Mouse (Mus musculus) inflammation-experienced regulatory T-cells, adult 6 months (primary cell): ENCODE measurements around the gene Map3k6. TPM values are rescaled to one million over a fixed set of nuclear protein-coding genes. Genes with fewer than 3 reads are reported as not detected.

ENCODE experiments used
- ATAC-seq: one replicate; pipeline ENCODE4 v1.8.0; 2017
- polyA plus RNA-seq, 3 experiments: library from polyadenylated mRNA; unstranded; fragments of 100-300 nt; shearing (Covaris generic); gene quantifications; one replicate each; pipeline ENCODE4 v1.2.1; 2017

The Map3k6 gene
- polyA plus RNA-seq, 3 experiments from 2014 or later: 0.57 TPM; not detected in 2

DNA sequence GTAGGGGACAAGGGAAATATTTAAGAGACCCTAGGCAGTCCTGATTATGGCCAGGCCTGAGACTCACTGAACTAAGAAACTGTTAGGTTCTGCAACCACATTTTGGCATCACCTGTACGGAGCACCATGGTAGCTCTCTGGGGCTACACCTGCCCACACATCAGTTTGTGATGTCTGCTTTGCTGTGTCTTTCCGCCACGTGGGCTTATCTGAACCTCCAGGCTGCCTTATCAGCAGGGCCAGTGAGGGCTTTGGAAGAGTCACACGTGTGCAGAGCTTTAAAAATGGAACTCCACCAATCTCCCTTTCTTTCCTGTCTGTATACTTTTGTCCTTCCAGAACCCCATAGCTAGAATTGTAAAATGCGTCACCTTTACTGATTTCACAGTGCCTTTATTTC is 45.3 kb downstream of the Map3k6 start:
- no peak for ATAC-seq

DNA sequence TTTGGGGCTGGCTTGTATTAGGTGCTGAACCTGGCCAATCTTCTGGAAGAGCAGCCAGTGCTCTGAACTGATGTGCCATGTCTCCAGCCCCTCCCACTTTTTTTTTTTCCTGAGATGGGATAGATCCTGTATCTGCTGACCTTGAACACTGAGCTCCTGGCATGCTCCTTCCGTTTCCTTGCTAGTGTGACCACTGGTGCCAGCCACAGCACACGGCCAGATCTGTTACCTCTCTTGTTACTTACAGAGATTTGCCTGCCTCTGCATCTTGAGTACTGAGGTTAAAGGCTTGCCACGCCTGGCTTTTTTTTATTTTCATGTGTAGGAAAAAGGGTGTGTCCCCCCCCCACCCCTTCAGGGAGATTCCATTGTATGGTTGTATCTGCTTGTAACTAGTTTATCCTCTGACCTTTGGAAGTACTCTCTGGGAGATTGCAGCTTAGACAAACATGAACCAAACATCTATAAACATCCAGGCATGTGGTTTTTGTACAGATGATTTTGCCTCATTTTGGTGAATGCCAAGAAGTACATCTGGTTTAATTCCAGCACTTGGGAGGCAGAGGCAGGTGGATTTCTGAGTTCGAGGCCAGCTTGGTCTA is 46.0 kb downstream of the Map3k6 start:
- ATAC-seq: no peak

DNA sequence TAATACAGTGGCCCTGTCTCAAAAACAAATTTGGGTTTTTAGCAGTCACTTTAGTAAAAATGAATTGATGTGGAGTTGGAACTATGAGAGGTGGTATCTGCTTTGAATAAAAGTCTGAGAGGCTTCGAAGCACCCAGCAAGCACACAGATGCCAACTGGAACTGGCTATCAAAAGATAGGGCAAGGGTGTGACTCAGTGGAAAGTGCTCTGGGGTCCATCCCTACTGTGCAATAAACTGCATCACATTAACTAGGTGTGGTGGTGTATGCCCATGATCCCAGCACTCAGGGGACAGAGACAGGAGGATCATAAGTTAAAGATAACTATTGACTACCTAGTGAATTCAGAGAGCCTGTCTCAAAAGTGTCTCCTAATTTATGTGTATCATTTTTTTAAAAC is 50.6 kb downstream of the Map3k6 start:
- ATAC-seq: no peak

DNA sequence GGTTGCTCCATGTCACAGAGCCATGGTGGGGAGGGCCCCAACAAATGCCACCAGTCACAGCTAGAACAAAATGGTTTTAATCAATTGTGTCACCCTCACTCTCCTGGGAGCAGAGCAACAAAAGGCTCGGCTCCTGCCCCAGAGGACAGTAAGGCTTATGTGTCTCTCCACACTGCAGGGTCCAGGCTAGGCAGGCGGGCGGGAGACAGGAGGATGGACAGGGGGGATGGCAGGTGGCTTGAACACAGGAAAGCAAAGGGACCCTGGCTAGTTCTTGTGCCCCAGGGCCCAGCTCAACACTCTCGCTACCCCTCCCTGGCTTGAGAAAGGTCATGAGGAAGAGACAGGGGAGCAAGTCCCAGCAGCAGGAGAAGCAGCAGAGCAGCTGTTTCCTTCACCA is 51.8 kb downstream of the Map3k6 start:
- ATAC-seq: no peak

GRCm38 (mm10) chr4:133292901-133293843 is 52.6 kb downstream of the Map3k6 start:
- ATAC-seq: no peak

DNA sequence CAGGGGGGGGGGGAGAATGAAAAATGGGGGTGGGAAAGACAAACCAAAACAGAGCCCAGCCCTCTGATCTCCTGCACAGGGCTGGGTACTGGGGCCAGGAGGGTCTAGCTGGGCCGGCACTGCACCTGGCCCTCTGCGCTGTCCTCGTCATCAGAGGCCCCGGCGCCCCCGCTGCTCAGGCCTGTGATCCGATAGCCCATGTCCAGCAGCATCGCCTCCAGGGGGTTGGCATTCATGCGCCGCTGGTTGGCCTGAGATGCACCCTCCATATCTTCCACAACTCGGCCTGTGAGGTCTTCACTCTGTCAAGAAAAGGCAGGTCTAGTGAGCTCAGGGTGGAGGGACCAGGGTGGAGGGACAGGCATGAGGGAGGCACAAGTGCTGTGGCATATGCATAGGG is 53.5 kb downstream of the Map3k6 start:
- ATAC-seq: no peak

DNA sequence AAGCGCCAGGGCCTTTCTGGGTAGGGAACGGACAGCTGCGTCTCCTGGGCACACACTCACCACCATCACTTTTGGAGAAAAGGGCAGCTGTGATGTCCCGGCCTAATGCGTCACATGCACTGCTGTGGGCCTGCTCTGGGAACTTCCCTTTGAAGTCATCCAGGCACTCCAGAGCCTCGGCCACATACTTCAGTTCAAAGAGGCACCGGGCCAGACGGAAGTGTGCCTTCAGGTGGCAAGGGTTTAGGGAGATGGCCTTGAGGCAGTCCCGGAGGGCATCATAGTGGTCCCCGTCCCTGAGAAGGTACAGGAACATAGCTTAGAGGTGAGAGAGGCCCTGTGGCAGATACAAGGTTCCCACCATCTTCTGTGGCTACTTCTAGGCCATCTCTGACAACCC is 56.7 kb downstream of the Map3k6 start:
- ATAC-seq: no peak

DNA sequence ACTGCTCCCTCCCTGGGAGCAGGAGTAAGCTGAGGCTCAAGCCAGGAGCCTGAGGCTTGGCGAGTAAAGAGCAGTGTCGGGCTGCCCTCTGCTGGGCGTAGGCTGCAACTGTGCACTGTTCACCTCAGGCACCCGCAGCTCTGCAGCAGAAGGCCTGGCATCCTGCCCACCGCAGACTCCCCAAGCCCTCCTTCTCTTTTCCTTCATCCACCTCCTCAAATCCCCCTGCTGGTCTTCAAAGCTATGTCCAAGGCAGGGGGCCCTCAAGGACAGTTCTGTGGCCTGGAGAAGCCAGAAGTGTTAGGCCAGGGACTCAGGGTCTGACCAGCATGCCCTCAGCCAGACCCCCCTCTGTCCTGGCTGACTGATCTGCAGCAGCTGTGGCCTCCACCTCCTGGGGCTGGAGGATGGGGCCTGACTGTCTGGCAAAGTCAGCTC is 57.2 kb downstream of the Map3k6 start:
- peak; percentile 79 for ATAC-seq

DNA sequence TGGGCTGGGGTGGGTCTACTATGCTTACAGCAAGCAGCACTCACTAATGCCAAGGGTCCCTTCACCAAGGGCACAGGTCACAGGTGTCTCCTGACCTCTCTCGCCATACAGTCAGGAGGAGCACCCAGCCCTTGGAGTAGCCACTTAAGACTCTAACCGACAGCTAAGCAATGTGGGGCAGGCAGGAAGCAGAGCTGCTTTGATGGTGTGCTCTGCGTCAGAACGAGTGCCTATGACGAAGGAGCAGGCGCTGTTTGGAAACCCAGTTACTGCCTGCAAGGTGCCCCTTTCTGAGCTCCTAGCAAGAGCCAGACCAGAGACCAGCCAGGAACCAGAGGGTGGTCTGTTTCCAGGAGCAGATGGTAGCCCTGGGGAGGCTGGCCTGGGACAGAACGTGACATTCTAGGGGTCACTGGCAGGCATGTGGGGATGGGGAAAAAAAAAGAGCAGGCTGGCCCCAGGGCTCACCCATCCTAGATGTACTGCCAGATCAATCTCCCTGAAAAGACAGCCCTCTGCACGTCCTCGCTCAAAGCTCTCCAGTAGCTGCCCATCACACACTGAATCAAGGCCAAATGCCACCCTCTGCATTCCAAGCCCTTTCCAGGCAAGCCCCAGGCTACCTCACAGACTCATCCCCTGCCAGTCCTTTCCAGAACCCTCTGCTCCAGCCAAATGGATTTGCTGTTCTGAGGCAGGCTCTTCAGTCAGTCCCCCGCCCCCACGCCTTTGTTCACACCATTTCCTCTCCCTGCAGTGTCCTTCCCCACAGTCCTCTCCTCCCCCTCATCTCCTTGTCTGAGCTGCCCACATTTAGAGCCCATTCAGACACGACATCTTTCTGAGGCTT is 58.1 kb downstream of the Map3k6 start:
- ATAC-seq: peak; percentile 47

DNA sequence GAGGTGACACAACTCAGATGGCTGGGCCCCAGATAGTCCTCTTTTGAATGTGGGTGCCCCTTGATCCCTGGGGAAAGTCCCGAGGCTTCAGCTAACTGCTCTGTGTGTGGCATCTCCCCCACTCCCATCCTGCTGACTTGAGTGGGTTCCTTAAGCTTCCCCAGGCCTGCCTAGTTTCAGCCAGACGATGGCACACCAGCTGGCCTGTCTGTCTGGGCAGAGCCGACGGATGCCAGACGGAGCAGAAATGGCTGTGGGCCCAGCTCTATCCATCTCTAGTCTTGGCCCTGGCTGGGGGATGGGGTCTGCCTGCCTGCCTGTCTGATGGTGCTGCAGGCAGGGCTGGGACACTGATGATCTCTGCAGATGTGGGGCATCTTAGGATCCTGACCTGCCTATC is 59.1 kb downstream of the Map3k6 start:
- no peak for ATAC-seq

GRCm38 (mm10) chr4:133300421-133300820 is 59.8 kb downstream of the Map3k6 start:
- no peak for ATAC-seq

- peak; percentile 34 for ATAC-seq
These were observed 61.2 kb downstream of the Map3k6 start for GRCm38 (mm10) chr4:133301802-133302201.

Other genes starting within 250 kb of the Map3k6 start
- gene Ahdc1, start 229.6 kb upstream of the Map3k6 start, polyA plus RNA-seq: 1 to 10 TPM; 1.6 to 2.4 (median 2.4) TPM
- gene Wasf2, start 110.3 kb upstream of the Map3k6 start, polyA plus RNA-seq: 100 to 1,000 TPM in 1 of 3 experiments, 10 to 100 TPM in 2; 70.4 to 110 (median 79.7) TPM
- gene Cd164l2, start 28.7 kb upstream of the Map3k6 start, polyA plus RNA-seq: not detected
- not detected for gene Gpr3, start 28.3 kb upstream of the Map3k6 start, polyA plus RNA-seq
- 10 to 100 TPM; 18.3 to 62.3 (median 43.8) TPM for gene Sytl1, start 22.3 kb downstream of the Map3k6 start, polyA plus RNA-seq
- gene Tmem222, start 37.0 kb downstream of the Map3k6 start, polyA plus RNA-seq: 10 to 100 TPM; 69.3 to 98.0 (median 86.0) TPM
- 10 to 100 TPM in 1 of 3 experiments, 1 to 10 TPM in 2; 5.0 to 10.2 (median 8.8) TPM for gene Wdtc1, start 112.7 kb downstream of the Map3k6 start, polyA plus RNA-seq
- 10 to 100 TPM; 13.1 to 14.8 (median 13.3) TPM for gene Slc9a1, start 128.9 kb downstream of the Map3k6 start, polyA plus RNA-seq
- not detected for gene Tent5b, start 239.3 kb downstream of the Map3k6 start, polyA plus RNA-seq